Mouse (Mus musculus) MEL (cell line): ENCODE data around the gene 1700017B05Rik.
A peak's percentile ranks its signal among the peaks of the same experiment; 100 is the strongest.

Source experiments
- BHLHE40 ChIP-seq: IDR thresholded peaks from 2 replicates; pipeline ENCODE4 v1.6.1; 2012; ENCODE audit warnings: low read depth, mild to moderate bottlenecking, inconsistent platforms, low read length, improper control_type of control experiment, borderline replicate concordance
- CTCF ChIP-seq, 3 experiments: IDR thresholded peaks in 2 of 3; conservative IDR thresholded peaks in 1 of 3; 2 replicates each; pipeline ENCODE4 v1.5.1; 2011 to 2012; ENCODE audit warnings: low read length in 3 of 3, low read depth in 2 of 3, mild to moderate bottlenecking in 2 of 3, improper control_type of control experiment in 1 of 3, inconsistent platforms in 1 of 3, mixed read lengths in 1 of 3, moderate library complexity in 1 of 3; ENCODE audit not compliant: control insufficient read depth in 1 of 3, insufficient read depth in 1 of 3, poor library complexity in 1 of 3, severe bottlenecking in 1 of 3
- EP300 ChIP-seq, 2 experiments: IDR thresholded peaks; 2 replicates each; pipeline ENCODE4 v1.6.1; 2011; ENCODE audit warnings: improper control_type of control experiment in 2 of 2, low read length in 2 of 2, low read depth in 1 of 2, mild to moderate bottlenecking in 1 of 2
- ETS1 ChIP-seq: IDR thresholded peaks from 2 replicates; pipeline ENCODE4 v1.6.1; 2012; ENCODE audit warnings: low read depth, mild to moderate bottlenecking, inconsistent platforms, low read length, improper control_type of control experiment, moderate library complexity
- MYB ChIP-seq: IDR thresholded peaks from 2 replicates; pipeline ENCODE4 v1.6.1; 2011; ENCODE audit warnings: mild to moderate bottlenecking, low read depth, low read length, improper control_type of control experiment
- NELFE ChIP-seq: IDR thresholded peaks from 2 replicates; pipeline ENCODE4 v1.6.1; 2011; ENCODE audit warnings: low read depth, low read length, improper control_type of control experiment
- NRF1 ChIP-seq: IDR thresholded peaks from 2 replicates; pipeline ENCODE4 v1.6.1; 2014; ENCODE audit warnings: low read depth, mild to moderate bottlenecking, inconsistent platforms, low read length, improper control_type of control experiment, moderate library complexity; ENCODE audit not compliant: poor library complexity, insufficient read depth, severe bottlenecking
- POLR2A ChIP-seq, 2 experiments: IDR thresholded peaks; 2 replicates each; pipeline ENCODE4 v1.6.1; 2011 to 2012; ENCODE audit warnings: low read length in 2 of 2, mild to moderate bottlenecking in 2 of 2, control low read depth in 1 of 2, improper control_type of control experiment in 1 of 2, low read depth in 1 of 2, moderate library complexity in 1 of 2; ENCODE audit not compliant: control insufficient read depth in 1 of 2, insufficient read depth in 1 of 2, poor library complexity in 1 of 2
- TAL1 ChIP-seq: IDR thresholded peaks from 2 replicates; pipeline ENCODE4 v1.6.1; 2012; ENCODE audit warnings: mild to moderate bottlenecking, inconsistent platforms, low read length, moderate library complexity, mixed read lengths
- UBTF ChIP-seq: IDR thresholded peaks from 2 replicates; pipeline ENCODE4 v1.6.1; 2012; ENCODE audit warnings: low read depth, mild to moderate bottlenecking, inconsistent platforms, low read length, improper control_type of control experiment, moderate library complexity, borderline replicate concordance; ENCODE audit not compliant: insufficient read depth
- USF1 ChIP-seq: IDR thresholded peaks from 2 replicates; pipeline ENCODE4 v1.6.1; 2014; ENCODE audit warnings: low read depth, mild to moderate bottlenecking, inconsistent platforms, low read length, improper control_type of control experiment, moderate library complexity
- ZC3H11A ChIP-seq: IDR thresholded peaks from 2 replicates; pipeline ENCODE4 v1.6.1; 2012; ENCODE audit warnings: low read depth, mild to moderate bottlenecking, inconsistent platforms, low read length, improper control_type of control experiment
- ZKSCAN1 ChIP-seq: IDR thresholded peaks from 2 replicates; pipeline ENCODE4 v1.6.1; 2012; ENCODE audit warnings: low read depth, mild to moderate bottlenecking, inconsistent platforms, low read length, improper control_type of control experiment, moderate library complexity
- ZMIZ1 ChIP-seq: IDR thresholded peaks from 2 replicates; pipeline ENCODE4 v1.6.1; 2012; ENCODE audit warnings: low read depth, mild to moderate bottlenecking, inconsistent platforms, low read length, improper control_type of control experiment, moderate library complexity

DNA sequence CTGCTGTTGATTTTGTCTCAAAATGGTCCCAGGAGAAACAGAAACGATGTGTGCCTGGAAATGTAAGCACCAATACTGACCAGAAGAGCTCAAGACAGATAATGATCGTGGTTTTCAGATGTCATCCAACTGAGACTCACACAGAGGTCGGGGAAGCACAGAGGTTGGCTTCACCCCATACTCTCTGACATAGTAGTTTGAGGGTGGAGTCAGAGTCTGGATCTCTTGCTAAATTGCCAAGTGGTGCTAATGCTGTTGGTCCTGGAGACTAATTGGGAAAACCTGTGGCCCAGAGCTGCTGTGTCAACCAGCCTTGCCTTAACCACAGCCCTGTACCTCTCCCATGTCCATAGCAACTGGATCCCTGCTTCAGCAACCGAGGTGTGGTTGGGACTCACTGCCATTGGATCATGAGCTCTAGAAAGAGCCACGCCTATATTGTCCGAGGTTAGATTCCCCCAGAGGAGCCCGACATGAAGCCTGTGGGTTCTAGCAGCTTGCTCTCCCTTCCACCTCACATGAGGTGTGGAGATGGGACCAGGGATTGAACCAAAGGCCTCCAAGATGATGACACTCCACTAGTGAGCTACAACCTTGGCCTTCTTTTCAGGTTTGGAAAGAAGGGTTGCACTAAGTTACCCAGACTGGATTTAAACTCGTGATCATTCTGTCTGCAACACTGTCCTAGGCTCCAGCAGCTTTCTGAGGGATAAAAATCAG, 30.7 kb downstream of the 1700017B05Rik start:
- no peak for TF ChIP-seq CTCF (IDR thresholded peaks at IDR 0.05 in 2 of 3, conservative IDR thresholded peaks at IDR 0.05 in 1 of 3; ENCODE audit: control insufficient read depth in 1 of 3, insufficient read depth in 1 of 3, low read depth in 2 of 3, low read length in 3 of 3, poor library complexity in 1 of 3, severe bottlenecking in 1 of 3)
- TF ChIP-seq TAL1, result no peak
- peak; percentile 46 for TF ChIP-seq ETS1
- no peak for TF ChIP-seq NRF1
- peak; percentile 88 for TF ChIP-seq BHLHE40
- no peak for TF ChIP-seq ZC3H11A
- TF ChIP-seq NELFE, result peak; percentile 48
- TF ChIP-seq MYB, result no peak
- no peak for TF ChIP-seq ZKSCAN1
- peak; percentile 30; the same call in 1 of the 2 replicates for TF ChIP-seq USF1
- TF ChIP-seq EP300 (IDR thresholded peaks at IDR 0.05; ENCODE audit: low read depth in 1 of 2, low read length in 2 of 2), result no peak
- TF ChIP-seq UBTF, result no peak
- TF ChIP-seq POLR2A (IDR thresholded peaks at IDR 0.05; ENCODE audit: control insufficient read depth in 1 of 2, insufficient read depth in 1 of 2, low read depth in 1 of 2, low read length in 2 of 2, poor library complexity in 1 of 2), result peak; percentile 27 to 56; a peak in 3 of 4 replicates
- TF ChIP-seq ZMIZ1, result 0 out of 2 replicates have a peak, but pooled peaks have one; percentile 36
